Mouse (Mus musculus) heart, adult 9 months (tissue): ENCODE measurements at regions not wholly inside any gene's neighbourhood (a gene's known extent, or its start where the extent isn't known, plus 50 kb on each side); places are given as distances from the start of the nearest gene placed in this dataset.

Experiments
- DNase-seq, 2 experiments: peaks; one replicate each; pipeline ENCODE4 v3.0.0; 2022; ENCODE audit warnings: low spot score in 2 of 2

DNA sequence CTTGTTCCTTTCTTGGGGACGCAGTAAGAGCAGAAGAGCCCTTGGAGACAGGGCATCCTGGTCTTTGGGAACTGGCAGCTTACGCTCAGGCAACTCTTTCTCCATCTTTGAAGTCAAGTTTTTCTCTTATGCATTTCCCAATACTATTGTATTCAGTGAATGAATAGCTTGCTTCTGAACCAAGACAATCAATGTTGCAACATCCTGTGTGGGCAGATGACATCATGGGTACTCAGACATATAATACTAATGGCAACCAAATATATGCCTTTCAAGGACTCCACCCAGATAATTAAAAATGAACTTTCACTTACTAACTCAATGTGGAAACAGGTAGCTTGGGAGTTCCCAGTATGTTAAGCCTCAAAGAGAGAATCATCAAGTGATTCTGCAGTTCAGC, 104.6 kb downstream of the Ngf start:
- no peak for DNase-seq

DNA sequence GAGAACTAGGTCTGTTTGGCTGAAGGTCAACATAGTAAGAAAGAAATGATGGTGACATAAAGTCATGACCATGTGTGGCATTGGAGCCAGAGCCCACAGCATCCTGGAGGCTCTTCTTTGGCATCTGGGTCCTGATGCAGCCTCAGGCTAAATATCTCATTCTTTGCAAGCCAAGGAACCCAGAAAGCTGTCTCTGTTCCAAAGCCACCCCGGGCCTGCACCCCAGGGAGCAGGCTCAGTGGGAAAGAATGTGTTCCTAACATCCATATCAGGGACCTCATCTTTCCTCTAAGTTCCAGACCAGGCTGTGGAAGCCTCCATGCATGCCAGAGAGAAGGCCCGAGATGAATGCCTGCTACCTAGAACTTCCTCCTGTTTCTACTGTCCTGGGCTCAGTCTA, 107.2 kb downstream of the Ngf start:
- DNase-seq = no peak

DNA sequence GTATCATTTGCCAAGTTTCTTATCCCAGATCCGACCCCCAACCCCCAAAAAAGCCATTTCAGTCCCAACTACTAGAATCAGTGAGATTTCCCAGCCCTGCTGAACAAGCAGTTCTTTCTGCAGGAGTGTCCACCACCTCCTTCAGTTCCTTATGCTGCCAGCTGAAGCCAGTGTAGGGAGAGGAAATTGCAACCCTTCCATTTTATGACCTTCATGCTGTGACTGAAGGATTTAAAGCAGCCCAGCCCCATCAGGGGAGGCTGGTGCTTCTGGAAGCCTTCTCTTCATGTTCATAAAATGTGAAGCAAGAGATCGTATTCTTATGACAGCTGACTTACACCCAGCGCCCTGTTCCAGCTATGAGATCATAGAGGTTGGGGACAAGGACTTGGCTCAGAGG, 112.1 kb downstream of the Ngf start:
- no peak for DNase-seq

DNA sequence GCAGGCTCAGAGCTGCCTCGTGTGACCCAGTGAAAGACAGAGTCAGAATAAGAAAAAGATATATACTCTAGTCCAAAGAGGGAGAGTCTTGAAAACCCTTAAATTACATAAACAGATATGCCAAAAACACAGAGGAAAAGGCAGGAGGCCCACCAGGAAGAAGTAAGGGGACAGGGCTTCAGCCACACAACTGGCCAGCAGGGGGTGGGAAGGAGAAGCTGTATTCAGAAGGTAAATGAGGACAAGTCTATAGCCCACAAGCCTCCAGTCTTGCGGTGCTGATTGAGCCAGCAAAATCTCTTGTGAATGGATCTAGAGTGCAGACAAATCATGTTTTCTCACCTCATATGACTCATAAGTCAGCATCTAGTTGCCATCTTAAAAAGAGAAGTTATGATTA, 115.4 kb downstream of the Ngf start:
- DNase-seq = no peak

DNA sequence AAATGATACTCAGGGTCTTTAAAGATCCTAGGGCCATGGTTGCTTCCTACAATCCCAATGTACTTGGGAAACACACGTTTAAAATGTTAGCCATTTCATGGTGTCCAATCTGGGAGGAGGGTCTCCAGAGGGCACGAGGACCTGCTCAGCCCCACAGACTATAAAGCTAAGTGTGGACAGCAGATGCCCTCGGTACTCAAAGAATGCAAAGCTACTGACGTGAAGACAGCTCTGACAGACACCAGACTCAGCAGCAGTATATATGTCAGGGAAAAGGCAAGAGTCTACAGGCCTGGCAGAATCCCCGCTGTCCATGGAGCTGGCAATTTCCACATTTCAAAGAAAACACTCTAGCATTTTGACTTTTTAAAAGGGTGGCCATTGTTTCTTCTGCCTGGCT, 116.5 kb downstream of the Ngf start:
- no peak for DNase-seq

DNA sequence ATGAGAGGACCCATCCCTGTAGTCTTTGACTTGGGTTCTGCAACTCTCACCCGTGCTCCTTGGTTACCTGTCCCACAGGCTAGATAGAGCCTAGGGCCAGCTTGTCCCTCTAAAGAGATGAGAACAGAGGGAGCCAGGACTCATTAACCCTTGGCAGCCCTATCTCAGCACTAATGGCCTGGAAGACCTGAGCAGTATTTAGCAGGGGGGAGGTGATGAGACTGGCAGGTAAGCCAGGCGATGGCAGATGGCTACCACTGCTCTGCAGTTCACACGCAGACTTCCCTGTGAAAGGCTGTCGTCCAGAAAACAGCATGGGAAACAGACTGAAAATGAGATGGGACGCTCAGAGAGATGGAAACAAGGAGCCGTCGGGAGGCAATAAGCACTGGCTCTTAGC, 122.3 kb downstream of the Ngf start:
- DNase-seq = no peak

DNA sequence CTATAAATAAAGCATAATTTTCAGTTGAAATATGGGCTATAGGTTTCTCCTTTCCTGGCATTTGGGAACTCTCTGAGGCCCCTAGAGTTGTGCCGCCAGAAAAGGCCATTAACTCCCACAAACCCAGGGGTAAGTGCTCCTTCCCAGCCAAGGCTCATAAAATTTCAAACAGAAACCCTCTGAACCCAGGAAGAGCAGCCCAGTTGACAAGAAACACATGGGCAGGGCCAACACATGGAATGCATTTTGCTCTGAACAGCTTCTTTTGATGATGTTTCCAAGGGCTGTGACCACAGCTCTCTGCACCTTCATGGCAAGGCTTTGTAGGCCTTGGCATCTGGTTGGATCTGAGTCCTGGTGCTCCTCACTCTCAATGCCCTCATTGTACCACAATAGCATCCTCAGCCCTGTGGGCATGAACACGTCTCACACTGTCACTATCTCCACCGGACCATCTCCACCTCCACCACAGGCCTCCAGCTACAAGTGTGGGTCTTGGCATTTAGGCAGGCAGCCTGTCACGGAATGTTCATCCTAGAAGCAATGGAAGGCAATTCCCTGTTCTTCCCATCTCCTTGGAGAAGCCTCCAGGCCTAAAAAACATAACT, 127.3 kb downstream of the Ngf start:
- no peak for DNase-seq

DNA sequence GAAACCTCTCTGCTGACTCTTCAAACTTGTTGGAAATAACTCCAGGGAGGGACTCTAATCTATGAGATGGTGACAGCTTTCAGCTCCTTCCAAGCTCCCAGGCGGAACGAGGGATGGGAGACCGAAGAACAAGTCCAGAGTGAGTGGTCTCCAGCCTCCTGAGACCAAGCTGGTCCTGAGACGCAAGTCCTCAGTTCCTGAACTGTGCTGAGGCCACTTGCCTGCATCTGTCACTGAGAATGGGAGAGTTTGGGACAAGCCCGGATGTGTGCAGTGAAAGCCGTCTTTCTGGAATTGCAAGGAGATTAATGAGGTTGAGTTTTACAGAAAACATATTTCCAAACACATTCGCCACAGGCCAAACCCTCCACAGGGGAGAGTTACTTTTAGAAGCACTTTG, 129.3 kb downstream of the Ngf start:
- no peak for DNase-seq

DNA sequence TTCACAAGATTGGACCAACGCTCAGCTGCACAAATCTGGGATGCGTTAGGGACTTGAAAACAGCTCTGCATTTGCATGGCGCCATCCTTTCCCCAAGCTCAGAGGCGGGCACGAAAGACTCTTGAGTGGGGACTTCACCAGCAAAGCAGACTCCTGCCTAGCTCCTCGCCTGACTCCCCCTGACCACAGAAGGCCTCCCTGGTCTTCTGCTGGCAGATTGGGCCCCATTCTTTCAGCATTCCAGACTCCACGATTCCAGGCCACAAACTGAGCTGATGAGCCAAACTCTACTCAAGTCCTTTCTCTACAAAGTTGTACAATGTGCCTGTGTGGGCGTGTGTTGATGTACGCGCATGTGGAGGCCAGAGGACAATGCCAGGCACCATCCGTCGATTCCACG, 131.6 kb upstream of the Tspan2 start:
- no peak for DNase-seq

DNA sequence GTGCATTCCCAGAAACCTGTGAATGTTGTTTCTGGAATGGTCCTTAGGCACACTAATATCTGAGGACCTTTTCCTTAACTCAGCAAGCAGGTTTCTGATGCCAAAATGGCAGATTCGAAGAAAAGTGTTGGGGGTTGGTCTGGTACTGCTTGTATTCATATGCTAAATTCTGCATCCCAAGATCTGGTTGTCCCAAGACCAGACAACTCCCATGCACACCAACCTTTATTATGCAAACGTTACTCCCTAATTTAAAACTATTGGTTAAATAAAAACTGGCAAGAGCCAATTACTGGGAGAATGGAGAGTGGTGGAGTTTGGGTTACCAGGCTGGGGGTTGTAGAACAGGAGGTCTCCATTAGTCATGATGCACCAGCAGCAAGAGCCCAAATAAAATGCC, 129.0 kb upstream of the Tspan2 start:
- no peak for DNase-seq

DNA sequence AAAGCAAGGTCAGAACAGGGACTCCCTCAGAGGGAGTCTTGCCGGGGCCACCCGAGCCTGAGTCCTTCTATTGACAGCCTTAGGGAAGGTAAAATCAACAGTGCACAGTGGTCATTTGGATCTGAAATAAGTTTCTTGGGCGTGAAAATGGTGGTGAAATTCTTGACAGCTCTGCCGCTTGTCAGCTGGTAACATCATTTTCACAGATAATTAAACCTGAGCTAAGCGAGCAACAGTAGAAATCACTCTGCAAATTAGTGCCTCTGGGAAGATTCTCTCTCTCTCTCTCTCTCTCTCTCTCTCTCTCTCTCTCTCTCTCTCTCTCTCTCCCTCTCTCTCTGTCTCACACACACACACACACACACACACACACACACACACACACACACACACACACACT, 123.4 kb upstream of the Tspan2 start:
- DNase-seq = no peak

DNA sequence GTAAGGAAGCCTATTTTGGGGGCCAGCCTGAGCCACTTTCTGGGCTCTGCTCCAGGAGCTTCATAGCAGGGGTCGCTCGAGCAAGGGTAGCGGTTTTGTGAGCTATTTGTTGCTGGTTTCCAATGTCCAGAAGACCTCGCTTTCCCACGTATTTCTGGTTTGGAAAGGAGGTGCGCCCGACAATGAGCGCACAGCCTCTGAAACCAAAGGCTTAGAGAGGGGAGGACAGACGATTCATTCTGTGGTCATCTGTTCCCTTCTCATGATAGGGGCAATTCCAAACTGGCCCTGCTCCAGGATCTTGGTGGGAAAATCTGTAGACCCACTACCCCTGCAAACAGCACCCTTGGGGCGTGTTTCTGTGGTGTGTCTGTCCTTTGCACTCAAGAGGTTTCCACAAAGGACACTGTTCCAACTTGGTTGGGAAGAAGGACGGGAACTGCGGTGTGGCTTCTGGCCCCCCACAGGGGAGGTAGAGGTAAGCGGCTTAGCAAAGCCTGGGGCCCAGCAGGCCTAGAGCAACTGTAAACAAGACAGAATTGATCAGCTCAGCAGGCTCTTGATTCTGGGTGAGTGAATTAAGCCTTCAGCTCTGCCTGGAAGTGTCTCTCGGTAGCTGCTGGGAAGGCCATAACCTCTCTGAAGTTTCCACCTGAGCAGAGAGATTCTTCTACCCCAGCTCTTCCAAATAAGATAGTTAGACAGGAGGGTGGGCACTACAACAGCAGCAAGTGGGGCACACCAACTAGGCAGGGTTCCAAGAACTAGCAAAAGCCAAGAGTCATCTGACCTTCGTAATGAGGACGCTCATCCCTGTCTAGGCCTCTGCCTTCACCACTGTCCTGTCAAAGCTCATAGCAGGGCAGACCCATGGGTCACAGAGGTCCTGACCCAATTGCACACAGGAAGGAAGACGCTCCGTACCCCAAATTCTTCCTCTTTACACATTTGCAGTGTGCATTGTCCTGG, 122.6 kb upstream of the Tspan2 start:
- no peak for DNase-seq

DNA sequence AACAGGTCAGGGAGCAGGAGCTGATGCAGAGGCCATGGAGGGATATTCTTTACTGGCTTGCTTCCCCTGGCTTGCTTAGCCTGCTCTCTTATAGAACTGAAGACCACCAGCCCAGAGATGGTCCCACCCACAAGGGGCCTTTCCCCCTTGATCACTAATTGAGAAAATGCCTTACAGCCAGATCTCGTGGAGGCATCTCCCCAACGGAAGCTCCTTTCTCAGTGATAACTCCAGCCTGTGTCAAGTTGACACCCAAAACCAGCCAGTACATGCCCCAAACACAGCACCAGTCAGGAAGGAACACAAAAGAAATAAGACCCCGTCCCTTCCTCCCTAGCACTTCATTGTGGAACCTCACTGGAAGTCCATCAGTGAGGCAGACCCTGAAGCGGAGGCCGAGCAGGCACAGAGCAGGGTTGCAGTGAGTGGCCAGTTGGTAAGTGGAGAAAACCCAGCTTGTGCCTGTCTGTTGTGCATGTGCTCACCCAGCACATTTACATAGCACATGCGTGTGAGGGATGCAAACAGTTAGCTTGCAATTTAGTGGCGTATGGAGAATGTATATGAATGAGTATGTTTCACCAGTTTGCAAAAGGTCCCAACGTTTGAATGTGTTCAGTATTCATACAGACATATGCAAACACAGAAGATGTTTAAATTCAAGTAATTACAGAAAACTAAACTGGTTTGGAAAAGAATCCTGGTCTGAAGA, 114.5 kb upstream of the Tspan2 start:
- DNase-seq = no peak

DNA sequence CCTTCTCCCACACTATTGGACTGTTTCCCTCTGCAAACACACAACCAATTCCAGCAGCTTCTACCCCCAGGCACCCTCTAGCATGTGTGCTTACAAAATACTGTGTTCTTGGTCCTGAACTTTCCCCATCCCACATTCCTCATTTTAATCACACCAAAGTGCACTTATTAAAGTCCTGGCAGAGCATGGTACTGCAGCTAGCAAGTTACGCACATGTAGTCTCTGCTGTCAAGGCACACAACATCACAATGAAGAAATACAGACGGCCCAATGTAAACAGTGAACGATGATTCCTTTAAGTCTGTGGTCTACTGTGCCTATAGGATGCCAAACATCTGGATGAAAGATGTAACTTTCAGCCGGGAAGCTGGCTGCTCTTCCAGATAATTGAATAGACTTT, 98.3 kb upstream of the Tspan2 start:
- no peak for DNase-seq

DNA sequence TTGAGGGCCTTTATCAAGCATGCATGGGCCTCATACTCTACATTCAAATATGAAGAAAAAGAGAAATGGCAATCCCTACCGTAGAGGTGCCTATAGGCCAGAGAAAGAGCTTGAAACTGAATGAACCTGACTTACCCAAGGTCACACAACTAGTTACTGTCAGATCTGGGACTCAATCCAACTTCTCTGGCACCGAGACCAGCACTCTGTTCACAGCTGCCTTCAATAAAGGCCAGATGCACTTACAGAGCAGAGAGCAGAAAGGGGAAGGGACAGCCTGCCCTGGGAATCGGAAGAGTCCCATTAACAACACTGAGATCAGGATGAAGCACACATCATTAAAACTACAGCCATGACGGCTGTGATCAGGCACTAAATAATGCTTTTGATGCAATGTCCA, 97.7 kb upstream of the Tspan2 start:
- peak; percentile 9 to 30 for DNase-seq

DNA sequence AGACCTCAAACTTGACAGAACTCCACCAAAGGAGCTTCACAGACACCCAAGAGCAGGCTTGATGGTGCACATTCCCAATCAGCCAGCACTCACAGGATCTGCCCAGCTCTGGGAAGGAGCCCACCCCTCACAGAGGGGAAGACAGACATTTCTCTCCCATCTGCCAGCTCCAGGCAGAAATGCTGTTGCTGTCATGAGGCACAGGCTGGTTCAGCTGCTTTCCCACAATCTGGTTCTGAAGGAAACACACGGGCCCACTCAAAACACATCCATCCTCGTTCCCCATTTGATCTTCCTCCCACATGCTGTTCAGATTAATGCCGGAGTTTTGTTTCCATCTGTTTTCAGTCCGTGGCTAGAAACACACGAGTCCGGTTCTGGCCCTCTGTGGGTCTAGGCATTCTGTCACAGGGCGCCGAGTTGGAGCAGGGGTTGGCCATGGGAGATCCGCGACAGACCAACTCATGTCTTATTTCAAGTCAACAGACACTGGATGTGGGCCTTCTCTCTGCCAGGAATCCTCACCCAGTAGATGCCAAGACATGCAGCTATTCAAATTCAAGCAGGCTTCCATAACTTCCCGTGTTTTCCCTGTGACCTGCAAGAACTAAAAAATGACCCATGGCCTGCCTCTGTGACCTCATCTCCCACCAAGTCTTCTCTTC, 89.9 kb upstream of the Tspan2 start:
- no peak for DNase-seq

DNA sequence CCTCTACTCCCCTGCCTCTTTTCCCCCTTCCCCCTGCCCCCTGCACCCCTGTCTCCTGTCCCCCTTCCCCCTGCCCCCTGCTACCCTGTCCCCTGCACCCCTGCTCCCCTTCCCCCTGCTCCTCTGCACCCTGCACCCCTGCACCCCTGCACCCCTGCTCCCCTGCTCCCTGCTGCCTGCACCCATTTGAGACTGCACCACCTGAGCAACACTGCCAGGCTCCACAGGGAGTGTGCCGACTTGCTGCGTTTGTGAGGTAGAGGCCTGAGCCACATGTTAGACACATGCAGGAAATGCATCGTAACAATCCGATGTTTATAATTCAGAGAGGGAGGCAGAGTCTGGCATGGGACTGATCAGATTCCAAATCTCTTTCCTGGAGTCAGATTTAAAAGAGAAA, 85.9 kb upstream of the Tspan2 start:
- DNase-seq = no peak

DNA sequence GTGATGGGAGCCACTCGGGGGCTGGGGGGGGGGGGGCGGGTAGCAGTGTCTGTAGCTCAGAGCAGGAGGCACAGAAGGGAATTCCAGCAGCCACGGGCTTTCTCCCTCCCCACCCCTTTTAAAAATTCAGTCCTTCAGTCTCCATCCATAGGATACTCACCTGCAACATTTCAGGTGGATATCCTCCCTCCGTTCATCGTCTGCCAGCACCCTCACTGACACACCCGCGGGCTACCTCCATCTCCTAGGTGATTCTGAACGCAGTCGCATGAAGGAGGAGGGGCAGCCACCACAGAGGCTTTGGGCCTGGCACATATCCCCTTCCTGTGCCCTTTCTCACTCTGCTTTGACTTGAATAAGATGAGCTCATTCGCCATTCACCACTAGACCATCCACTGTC, 79.4 kb upstream of the Tspan2 start:
- no peak for DNase-seq

DNA sequence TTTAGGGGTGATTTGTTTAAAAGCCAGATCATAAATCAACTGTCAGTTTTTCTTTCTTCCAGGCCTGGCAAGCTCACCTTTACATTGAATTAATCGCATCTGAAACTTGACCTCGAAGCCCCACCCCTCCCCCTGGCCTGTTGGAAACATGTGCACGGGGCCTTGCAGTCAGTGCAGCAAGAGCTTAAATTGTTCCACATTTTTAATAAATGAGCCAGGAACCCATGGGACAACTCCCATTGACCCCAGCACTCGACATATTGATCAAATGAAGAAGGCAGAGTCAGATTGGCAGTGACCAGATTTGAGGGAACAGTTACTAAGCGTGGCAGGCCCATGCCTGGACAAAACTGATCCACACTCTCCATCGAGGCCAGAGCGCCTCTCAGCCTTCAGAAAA, 77.2 kb upstream of the Tspan2 start:
- no peak for DNase-seq

DNA sequence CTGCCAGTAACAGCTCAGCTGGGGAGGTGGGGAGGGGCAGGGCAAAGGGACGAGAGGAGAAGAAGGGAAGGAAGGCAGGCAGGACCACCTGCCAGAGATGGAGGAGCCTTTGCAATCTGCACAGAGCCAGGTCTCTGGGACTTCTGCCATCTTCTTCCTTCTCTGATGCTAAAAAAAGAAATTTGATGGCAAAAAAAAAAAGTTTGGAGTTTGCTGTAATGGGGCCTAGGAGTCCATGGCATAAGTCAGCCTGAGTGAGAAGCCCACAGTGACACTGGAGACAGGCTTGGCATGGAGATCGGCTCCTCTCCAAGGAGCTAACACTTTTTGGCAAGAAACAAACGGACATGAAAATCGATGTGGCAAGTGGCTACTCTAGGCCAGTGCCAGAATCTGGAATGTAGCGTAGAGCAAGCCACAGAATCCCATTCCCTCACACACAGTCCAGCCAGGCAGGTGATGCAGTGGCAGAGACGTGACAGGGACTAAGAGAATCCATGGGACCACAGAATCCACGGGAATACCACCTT, 76.7 kb upstream of the Tspan2 start:
- DNase-seq = no peak

DNA sequence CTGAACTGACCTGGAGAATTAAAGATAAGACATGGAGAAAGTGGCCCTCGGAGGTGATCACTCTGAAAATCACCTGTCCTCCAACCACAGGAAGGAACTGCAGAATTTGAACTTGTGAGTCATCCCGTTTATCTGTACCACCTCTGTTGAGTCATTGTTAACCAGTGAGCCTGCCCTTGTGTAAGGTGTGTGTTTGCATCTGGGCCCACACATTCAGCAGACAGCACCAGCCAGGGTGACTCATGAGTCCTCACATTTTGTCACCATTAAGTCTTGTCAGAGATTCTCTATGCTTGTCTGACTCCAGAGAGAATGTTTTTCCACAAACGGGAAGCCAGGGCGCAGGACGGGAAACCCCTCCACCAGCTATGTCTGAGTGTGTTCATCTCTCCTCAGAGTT, 75.0 kb upstream of the Tspan2 start:
- no peak for DNase-seq

DNA sequence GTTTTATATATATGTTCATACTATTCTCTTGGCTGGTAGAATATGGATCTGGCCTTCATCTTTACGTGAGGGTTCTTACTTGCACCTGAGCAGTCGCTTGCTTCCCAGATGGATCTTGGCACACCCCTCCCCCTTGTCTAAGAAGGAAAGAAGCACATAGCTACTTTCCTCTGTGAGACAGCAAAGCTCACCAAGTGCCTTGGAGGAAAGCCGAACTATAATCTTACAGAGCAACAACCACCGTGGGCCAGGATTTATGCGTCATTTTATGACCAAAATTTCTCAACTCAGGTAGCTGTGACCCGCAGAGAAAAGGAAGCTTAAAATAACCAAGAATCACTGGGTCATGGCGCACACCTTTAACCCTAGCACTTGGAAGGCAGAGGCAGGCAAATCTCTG, 73.0 kb upstream of the Tspan2 start:
- no peak for DNase-seq
